Mouse (Mus musculus) thymus, adult 2 months (tissue): ENCODE results near the gene Col25a1.

Experiments used
- CTCF ChIP-seq: fragments of 200-500 bp; IDR thresholded peaks from 2 replicates; pipeline ENCODE4 v1.5.1; 2012; ENCODE audit warnings: mild to moderate bottlenecking, control low read depth, low read length, moderate library complexity, borderline replicate concordance; ENCODE audit not compliant: control insufficient read depth, poor library complexity, insufficient read depth; ENCODE audit errors: extremely low read depth
- POLR2A ChIP-seq: fragments of 200-500 bp; IDR thresholded peaks from 2 replicates; pipeline ENCODE4 v1.6.1; 2012; ENCODE audit warnings: mild to moderate bottlenecking, low read length, control low read depth, moderate library complexity; ENCODE audit not compliant: control insufficient read depth, poor library complexity, insufficient read depth; ENCODE audit errors: extremely low read depth

DNA sequence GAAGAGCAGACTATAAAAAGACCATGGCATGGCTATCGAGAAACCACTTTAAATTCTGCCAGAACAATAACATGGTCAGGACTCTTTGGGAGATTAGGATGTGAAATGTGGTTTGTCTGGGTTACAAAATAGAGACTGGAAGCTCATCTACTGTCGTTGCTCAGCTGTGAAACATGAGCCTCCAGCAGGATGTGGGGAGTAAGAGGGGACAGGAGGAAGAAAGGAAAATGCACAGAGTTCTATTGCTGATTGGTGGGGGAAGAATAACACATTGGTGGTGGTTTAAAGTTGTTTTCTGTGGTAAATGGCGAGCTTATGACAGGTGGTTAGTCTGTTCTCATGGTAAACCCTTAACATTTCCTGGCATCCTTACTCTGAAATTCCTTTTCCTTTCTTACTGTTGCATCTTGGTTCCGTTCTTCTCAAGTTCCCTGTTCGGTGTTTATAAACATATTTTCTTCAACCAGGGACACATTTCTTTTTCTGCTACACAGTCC is 87.0 kb downstream of the Col25a1 start:
- no peak for TF ChIP-seq POLR2A
- TF ChIP-seq CTCF = no peak
